Mouse (Mus musculus) cerebellum, adult 9-10 months (tissue): Measurements from ENCODE around the gene Npnt.

Experiments
- DNase-seq: peaks from one replicate; pipeline ENCODE4 v3.0.0; 2022

The Npnt gene

DNA sequence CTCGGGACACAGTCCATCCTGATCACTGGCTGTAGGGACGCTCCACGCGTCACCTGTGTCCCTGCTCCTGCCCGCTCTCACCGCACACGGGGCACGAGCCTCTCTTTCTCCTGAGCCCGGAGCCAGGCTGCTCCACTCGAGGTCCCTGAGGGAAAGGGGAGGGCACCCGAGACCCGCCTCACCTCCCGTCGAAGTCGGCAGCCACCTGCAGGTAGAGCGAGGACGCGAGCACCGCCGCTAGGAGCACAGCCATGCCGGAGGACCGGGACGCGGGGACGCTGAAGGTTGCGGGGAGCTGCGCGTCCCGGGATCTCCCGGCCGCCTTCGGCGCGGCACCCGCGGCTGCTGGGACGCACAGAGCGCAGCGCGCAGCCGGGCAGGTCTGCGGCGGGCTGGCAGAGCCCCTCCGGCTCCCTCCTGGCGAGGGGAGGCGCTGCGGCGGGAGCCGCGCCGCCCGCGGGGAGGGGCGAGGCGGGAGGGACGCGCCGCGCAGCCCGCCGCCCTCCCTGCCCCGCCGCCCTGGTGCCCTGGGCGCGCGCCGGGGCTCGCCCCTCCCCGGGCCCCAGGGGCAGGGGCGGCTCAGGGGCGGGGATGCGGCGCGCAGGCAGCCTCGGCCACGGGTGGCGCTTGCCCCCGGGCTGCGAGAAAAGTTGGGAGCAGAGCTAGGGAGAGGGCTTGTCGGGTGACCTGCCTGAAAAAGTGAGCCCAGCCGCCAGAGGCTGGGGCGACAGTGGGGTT, at the start of gene Npnt:
TSS of gene Npnt (minus strand) at position 501 of the 738 bp plus-strand sequence.
- no peak for DNase-seq

DNA sequence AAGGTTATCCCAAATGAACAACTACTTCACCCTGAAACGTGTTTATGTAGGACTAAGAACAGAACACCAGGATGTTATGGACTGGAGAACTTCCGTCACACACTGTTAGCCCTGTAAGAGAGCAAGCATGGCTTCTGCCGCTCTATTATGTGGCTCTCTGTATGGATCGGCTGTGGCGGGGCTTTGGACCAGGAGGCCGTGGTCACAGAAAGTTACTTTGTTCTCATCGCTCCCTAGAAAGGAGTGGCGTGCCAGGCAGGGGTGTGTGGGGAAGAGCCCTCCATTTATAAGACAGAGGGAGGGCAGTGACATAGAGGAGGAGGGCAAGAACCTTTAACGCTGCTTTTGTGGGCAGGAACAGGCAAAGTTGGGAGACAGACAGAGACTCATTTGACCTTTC, 46.2 kb upstream of the Npnt start:
- DNase-seq: no peak

GRCm38 (mm10) chr3:132995904-132996267, 45.8 kb upstream of the Npnt start:
- no peak for DNase-seq

DNA sequence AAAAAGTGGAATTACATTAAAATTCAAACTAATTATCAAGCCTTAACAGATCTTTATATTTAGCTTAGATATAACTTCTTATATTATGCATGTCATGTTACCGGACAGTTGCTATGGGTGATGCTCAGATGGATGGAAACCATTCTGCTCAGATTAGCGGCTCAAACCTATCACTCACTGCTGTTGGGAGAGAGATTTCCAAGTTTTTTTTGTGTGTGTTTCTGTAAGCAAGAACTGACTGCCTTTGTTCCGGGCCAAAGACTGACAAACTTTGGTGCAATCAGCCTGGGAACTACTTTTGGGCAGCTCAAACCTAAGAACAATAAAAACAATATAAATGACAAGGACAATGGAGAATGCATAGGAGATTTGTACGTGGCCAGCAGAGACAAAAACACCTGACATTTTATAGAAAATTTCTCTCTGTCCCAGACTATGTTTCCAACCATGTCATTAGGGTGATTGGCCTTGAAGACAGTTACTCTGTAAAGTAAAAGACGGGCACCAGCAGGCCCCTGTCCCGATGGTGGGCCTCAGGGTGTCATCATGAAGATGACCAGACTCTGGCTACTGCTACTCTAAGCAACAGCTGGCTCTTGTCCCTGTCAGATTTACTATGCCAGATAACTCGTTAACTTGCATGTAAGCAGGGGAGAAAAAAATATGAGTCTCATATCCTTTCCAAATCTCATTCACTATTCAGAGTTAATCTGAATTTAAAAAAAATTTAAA, 45.2 kb upstream of the Npnt start:
- no peak for DNase-seq

- no peak for DNase-seq
Measured at GRCm38 (mm10) chr3:132986188-132986587, 36.1 kb upstream of the Npnt start.

- no peak for DNase-seq
Measured at GRCm38 (mm10) chr3:132983845-132984485, 33.9 kb upstream of the Npnt start.

GRCm38 (mm10) chr3:132981968-132982367, 31.9 kb upstream of the Npnt start:
- no peak for DNase-seq

GRCm38 (mm10) chr3:132979781-132980461, 29.8 kb upstream of the Npnt start:
- DNase-seq: no peak

GRCm38 (mm10) chr3:132966255-132966654, 16.2 kb upstream of the Npnt start:
- DNase-seq: no peak

DNA sequence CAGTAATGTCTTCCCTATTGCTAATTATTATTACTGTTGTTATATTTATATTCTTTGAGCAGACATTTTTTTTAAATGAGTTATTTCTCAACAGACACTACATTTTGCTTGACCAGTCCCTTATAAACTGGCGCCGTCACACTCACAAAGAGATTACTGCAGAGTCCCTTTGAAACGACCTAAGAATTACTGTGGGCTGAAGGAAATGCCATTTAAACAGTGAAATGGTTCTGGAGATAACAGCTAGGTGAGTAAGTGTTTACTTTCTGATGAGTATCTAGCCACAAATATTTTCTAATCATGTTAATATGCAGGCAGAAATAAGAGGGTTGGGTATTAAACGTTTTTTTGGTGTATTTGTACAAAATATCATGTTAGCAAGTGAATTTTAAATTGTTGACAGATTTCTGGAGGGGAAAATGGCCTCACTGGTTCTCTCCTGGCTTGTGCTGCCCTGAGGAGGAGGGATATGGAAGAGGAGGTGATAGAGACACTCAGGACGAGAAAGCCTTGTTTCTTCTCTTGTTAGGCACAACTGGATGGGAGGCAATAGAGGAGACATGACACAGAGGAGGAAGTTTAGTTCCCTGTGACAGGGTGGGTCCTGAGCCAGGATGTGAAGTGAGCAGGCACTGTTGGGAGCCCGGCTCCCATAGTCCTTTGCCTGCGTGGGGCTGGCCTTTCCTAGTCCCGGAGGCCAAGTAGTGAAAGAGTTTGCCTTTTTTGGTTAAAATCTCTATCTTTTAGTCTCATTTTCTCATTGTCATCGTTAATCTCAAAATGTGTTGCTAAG, 14.8 kb upstream of the Npnt start:
- no peak for DNase-seq

DNA sequence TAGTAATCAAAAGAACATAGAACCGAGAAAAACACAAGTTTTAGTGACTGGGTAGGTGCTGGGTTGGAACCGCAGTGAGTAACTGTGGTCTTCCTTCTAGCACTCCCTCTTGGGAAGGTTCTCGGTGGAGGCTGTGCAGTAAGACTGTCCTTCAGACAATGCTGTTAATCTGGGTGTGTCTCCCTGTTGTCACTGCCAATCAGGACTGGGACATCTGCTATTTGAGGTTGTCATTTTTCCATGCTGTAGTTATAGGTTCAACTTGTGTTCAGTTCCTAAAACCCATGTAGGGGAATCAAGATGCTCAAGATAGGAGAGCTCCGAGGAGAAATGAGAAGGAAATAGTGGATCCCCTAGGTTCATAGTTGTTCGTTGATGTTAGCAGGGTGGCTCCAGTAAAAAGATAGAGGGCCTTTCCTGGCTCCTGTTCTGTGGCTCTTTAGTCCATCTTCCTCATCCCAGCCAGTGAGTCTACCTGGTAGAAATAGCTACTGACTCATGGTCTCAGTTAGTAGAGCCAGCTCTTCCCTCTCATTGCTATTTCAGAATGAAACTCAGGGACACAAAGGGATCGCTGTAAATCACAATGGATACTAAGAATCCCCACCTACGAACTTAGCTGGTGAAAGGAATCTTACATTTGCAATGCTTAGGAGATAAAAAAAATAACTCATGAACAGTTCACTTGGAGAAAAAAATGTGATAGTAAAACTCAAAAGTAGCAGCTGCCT, 12.7 kb upstream of the Npnt start:
- DNase-seq: no peak

GRCm38 (mm10) chr3:132950529-132950880, 414 bp upstream of the Npnt start:
- DNase-seq: no peak

DNA sequence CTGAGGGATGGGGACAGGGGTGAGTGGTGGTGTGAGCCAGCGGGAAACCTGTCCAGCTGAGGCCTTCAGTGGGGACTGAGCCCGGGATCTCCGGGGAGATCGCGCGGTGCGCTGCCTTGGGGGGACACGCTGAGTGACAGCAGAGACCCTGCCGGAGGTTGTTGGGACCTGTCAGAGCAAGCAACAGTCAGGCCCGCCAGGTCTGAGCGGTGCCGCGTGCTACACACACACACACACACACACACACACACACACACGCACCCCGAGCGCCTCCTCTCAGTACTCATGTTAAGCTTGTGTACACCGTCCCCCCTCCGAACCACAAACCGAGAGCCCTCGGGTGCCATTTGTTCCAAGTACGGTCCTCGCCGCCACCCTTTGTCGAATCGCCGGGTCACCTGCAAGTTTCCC, 706 bp downstream of the Npnt start:
- DNase-seq: no peak

DNA sequence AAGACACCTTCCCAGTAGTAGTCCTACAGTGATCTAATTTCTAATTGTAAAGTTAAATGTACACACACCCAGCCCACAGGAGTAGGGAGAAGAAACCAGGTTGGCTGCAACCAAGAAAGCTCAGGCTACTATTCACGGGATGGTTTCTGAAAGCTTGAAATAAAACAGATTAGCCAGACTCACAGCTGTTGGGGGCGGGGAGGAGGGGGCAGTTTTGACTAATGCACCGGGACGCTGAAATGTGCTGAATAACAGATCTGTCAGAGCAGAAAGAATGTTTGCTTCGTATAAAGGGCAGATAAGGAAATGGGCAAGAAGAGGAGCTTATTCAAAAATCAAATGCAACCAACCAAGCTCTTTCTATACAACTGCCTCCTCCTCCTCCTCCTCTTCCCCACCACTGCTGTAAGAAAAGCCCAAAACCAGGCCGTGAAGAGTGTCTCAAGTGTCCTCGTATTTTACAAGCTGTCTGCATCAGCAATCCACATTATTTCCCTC, 1.7 kb downstream of the Npnt start:
- DNase-seq: no peak

DNA sequence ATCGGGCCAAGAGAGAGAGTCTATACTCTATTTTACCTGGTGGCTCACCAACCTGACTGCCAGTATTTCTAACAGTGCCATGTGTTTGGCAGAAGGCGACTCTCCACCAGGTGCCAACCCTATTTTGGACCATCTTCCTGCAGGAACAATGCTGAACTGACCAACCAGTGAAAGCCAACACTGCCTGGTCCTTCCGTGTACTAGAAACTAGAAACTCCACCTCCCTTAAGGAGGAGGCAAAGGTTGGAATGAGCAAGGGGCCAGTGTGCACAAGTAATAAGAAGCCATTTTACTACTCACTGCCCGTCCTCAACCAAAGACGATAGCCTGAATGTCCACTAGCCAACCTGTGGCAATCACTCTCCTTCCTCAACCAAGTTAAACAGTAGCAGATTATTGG, 4.0 kb downstream of the Npnt start:
- DNase-seq: no peak

DNA sequence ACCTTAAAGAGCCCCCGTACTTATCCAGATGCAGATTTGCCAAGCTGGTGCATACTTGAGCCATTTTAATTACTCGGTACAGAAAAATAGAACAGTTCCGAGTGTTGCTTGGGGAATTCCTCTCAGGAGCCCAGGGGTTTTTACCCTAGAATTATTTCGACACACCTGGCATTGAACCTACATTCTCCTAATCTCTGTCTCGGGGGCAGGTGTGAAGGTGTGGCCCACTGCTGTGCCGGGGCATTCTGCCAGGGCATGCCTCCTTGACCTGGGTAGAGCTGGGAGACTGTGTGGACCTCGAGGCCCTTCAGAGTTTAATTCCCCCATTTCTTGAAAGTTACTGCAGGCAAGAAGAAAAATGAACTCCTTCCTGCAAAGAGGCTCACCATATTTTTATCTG, 4.4 kb downstream of the Npnt start:
- DNase-seq: no peak

- no peak for DNase-seq
Measured at GRCm38 (mm10) chr3:132944609-132945008, 5.5 kb downstream of the Npnt start.

DNA sequence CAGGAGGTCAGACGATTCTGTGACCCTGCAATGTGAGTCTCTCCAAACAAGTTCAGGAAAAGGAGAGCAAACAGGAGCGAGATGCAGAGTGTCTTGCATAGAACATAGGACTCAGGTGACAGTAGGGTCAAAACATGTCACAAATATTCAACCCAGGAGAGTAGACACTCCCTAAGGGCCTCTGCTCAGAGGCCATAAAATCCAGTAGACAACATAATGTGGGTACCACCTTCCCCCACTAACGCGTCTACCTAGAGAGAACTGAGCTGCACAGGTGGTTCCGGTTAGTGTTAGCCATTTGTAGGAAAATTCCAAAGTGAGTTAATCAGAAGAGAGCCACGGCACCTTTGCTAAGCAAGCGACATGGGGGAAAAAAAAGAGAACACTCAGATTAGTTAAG, 5.9 kb downstream of the Npnt start:
- no peak for DNase-seq

DNA sequence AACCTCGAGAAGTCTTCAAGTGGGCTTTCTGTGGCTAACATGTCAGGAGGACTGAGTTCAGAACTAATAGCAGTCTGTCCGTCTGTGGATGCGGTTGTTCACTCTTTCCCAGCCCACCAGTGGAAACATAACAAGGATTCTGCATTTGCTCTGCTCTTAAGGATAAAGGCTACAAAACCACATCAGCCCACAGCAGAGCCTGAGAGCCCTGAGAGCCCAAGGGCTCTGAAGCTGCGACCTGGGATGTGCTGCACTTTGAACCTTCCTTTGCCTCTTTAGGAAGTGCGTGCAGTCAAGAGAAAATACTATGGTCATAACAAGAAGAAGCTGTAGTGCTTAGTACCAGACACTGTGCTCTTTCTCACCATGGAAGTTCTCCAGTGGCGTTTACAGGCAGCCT, 7.3 kb downstream of the Npnt start:
- DNase-seq: no peak

DNA sequence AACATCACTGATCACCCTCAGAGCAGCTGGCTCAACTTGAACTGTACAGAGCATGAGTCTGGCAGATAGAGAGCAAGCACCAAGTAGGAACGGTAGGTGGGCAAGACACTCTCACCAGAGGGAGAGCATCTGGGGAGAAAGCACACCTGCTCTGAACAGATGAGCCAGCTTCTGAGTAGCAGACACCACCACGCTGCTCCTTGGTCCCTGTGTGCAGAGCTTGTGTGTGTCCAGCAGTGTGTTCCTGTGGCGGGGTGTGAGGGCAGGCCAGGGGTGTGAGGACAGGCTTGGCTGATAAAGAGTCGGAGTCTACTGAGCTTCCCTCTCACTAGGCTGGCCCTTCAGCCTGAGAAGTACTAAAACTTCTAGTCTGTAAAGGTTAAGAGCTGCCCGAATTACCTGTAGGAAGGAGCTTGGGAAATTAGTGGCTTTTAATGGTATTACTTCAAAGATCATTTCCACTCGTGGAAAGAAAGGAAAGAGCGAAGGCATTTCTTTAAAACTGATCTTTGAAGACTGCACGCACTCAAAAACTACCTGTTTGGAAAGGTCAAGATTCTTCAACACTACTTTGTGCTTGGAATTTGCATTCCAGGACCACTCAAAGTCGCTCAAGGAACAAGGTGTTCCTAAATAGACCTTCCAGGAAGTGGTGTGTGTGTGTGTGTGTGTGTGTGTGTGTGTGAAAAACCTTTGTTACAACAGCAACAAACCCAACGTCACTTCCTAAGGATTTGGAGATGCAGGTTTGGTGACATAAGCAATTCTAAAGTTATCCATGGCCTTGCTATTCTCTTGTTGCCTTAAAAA, 9.7 kb downstream of the Npnt start:
- no peak for DNase-seq

GRCm38 (mm10) chr3:132939006-132939405, 11.1 kb downstream of the Npnt start:
- DNase-seq: no peak
